Mouse (Mus musculus) small intestine, adult 2 months (tissue): ENCODE data around the gene Soat1.

Source experiments
- CTCF ChIP-seq: fragments of 200-500 bp; IDR thresholded peaks from 2 replicates; pipeline ENCODE4 v1.5.1; 2012; ENCODE audit warnings: low read depth, mild to moderate bottlenecking, control low read depth, inconsistent platforms, low read length, moderate library complexity, mixed read lengths; ENCODE audit not compliant: insufficient replicate concordance, insufficient read length; ENCODE audit errors: extremely low read depth
- POLR2A ChIP-seq: fragments of 200-500 bp; IDR thresholded peaks from 2 replicates; pipeline ENCODE4 v1.6.1; 2012; ENCODE audit warnings: low read depth, mild to moderate bottlenecking, control low read depth, inconsistent platforms, low read length, moderate library complexity

DNA sequence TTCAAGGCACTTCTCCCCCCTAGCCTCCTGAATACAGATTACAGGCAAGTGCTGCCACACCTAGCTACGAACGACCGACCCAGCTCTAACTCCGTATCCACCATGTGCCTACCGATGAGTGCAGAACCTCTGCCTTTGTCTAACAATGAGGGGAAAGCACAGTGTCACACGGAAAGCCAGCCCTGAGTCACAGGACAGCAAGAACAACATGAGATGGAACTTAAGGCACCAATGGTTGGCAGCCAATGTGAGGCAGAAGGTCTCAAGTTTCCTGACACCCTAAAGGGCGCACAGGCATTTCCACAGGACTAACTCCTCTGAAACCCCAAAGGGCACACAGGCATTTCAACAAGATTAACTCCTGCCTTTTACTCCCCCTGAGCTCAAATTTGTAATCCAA lies 25.0 kb downstream of the Soat1 start:
- TF ChIP-seq POLR2A (no peak), CTCF (no peak)
